Mouse (Mus musculus) heart, adult 2 months (tissue): ENCODE measurements around the gene Larp1b. TPM values are rescaled to one million over a fixed set of nuclear protein-coding genes. Genes with fewer than 3 reads are reported as not detected.

Experiments
- DNase-seq, 2 experiments: peaks; one replicate each; pipeline ENCODE4 v3.0.0; 2021
- H3K27ac ChIP-seq: fragments of 200-600 bp; 2 replicates; pipeline ENCODE4 v1.8.1; 2022
- H3K27me3 ChIP-seq: fragments of 200-500 bp; 2 replicates; pipeline ENCODE4 v1.6.1; 2012; ENCODE audit warnings: mild to moderate bottlenecking, low read length, inconsistent platforms, mixed read lengths; ENCODE audit not compliant: control insufficient read depth, insufficient read depth
- H3K36me3 ChIP-seq: fragments of 200-500 bp; 2 replicates; pipeline ENCODE4 v1.6.1; 2012; ENCODE audit warnings: low read length, inconsistent platforms; ENCODE audit not compliant: control insufficient read depth, insufficient read depth
- H3K4me1 ChIP-seq: fragments of 200-500 bp; 2 replicates; pipeline ENCODE4 v1.6.1; 2011; ENCODE audit warnings: low read length; ENCODE audit not compliant: control insufficient read depth, insufficient read depth
- H3K4me3 ChIP-seq: fragments of 200-600 bp; 2 replicates; pipeline ENCODE4 v1.8.1; 2022
- H3K79me2 ChIP-seq: fragments of 200-500 bp; replicated peaks from 2 replicates; pipeline ENCODE4 v1.6.1; 2012; ENCODE audit warnings: mild to moderate bottlenecking, inconsistent platforms, low read length, moderate library complexity, mixed read lengths; ENCODE audit not compliant: control insufficient read depth, insufficient read depth
- H3K9ac ChIP-seq: fragments of 200-500 bp; 2 replicates; pipeline ENCODE4 v1.6.1; 2012; ENCODE audit warnings: low read depth, mild to moderate bottlenecking, control low read depth, inconsistent platforms, low read length, mixed read lengths
- CTCF ChIP-seq: fragments of 200-600 bp; IDR thresholded peaks from 2 replicates; pipeline ENCODE4 v1.8.1; 2022; ENCODE audit warnings: antibody characterized with exemption, mild to moderate bottlenecking, moderate library complexity
- EP300 ChIP-seq: fragments of 200-500 bp; IDR thresholded peaks from 2 replicates; pipeline ENCODE4 v1.6.1; 2011; ENCODE audit warnings: low read depth, low read length, control low read depth; ENCODE audit not compliant: insufficient read depth
- POLR2A ChIP-seq: fragments of 200-500 bp; IDR thresholded peaks from 2 replicates; pipeline ENCODE4 v1.6.1; 2011; ENCODE audit warnings: mild to moderate bottlenecking, low read depth, low read length, control low read depth; ENCODE audit not compliant: insufficient read depth
- WGBS: fragments of 180-500 bp; shearing (Covaris S2); methylation state at CpG from one replicate; pipeline ENCODE4 v1.1.7; 2018; 5-methylcytosine and 5-hydroxymethylcytosine counted together
- intact Hi-C: fragments of 180-260 bp; cut with DNase I; formaldehyde crosslinking; loops from one replicate; pipeline ENCODE4 v1.15.1; 2025
- polyA plus RNA-seq: library from polyadenylated mRNA; depleted of rRNA; stranded (reverse); fragments of >200 nt; gene quantifications from 2 replicates; pipeline ENCODE4 v1.2.3, GENCODE M21; 2012
- total RNA-seq, 2 experiments: library from RNA; stranded (reverse); gene quantifications; 2 replicates each; pipeline ENCODE4 v1.2.3; 2021

Gene Larp1b
- total and polyA plus RNA-seq, 3 experiments, result 16.2 to 66.9 (median 62.6) TPM

DNA sequence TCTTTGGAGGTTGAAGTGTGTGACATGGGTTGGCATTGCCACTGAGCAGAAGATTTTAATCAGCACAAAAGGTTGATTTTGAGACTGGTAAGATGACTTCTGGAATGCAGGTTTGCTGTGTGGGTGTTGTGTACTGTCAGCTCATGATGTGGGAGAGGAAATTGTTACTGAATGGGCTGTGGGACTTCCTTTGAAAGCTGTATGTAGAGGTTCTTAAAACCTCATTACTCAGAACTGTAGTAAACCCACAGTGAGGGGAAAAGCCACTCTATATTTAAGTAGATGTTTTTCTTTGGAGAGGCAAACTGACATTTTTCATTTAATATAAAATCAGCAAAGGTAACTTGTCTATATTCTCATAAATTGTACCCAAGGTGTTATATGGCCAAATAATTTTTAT lies 31.1 kb downstream of the Larp1b start:
- TF ChIP-seq EP300 (no peak), POLR2A (no peak), CTCF (no peak)
- Histone ChIP-seq H3K4me3 (no peak overlapping the region), H3K27ac (no peak overlapping the region), H3K36me3 (no peaks in the 10 kb centered on the region), H3K9ac (no peak overlapping the region), H3K4me1 (no peaks in the 10 kb centered on the region), H3K79me2 (no peaks in the 10 kb centered on the region), H3K27me3 (no peaks in the 10 kb centered on the region)
- no peak for DNase-seq
- intact Hi-C loops, result no loop called here

DNA sequence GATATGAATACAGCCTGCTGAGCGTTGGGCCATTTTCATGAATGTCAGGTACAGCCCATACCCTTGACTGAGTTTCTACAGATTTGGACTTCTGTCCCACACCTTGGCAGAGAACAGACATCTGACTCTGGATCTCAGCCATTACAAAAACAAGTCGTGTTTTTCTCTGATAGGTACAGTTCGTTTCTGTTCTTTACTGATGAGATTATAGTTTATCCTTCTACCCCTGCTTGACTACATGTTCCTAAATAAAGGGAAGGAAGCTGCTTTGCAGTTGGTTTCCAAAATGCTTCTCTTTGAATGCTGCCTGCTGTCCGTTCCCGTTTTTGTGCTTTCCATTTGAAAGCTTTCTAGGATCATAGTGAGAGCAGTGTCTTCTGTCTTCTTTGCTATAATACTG lies 37.9 kb downstream of the Larp1b start:
- no peak for TF ChIP-seq EP300
- no peak for TF ChIP-seq CTCF
- no peak for TF ChIP-seq POLR2A
- 54% methylated on average over 5 of the region's 5 CpGs for WGBS
- H3K4me1 ChIP-seq, result no peaks in the 10 kb centered on the region
- no peak overlapping the region for H3K27ac ChIP-seq
- H3K4me3 ChIP-seq, result no peak overlapping the region
- H3K36me3 ChIP-seq, result no peaks in the 10 kb centered on the region
- H3K27me3 ChIP-seq, result no peaks in the 10 kb centered on the region
- H3K79me2 ChIP-seq, result no peaks in the 10 kb centered on the region
- H3K9ac ChIP-seq, result no peak overlapping the region
- no peak for DNase-seq
- intact Hi-C loops, result loop anchor here (5.0 kb wide), 1 partner anchor 190 kb away; no protein-coding TSS in a partner anchor

DNA sequence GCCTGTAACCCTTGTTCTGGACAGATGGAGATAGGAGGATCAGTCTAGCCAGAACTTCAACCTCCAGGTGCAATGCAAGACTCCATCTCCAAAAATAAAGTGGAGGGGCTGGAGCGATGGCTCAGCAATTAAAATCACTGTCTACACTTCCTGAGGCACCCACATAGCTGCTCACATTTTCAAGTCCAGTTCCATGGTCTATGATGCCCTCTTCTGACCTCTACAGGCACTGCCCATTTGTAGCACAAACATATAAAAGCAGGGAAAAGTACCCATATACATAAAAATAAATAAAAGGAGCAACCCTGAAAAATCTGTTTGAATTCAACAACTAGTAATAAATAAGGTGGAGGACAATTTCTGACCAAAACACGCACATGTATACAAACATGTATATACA lies 39.1 kb downstream of the Larp1b start:
- TF ChIP-seq CTCF (peak; percentile 63), POLR2A (no peak)
- Histone ChIP-seq H3K9ac (no peak overlapping the region), H3K79me2 (no peaks in the 10 kb centered on the region), H3K4me1 (no peaks in the 10 kb centered on the region), H3K4me3 (no peak overlapping the region), H3K27me3 (no peaks in the 10 kb centered on the region), H3K36me3 (no peaks in the 10 kb centered on the region), H3K27ac (no peak overlapping the region)
- intact Hi-C loops, result loop anchor here (5.0 kb wide), 1 partner anchor 191 kb away; no protein-coding TSS in a partner anchor
- 64% methylated on average over 2 of the region's 2 CpGs for WGBS
- DNase-seq, result no peak

DNA sequence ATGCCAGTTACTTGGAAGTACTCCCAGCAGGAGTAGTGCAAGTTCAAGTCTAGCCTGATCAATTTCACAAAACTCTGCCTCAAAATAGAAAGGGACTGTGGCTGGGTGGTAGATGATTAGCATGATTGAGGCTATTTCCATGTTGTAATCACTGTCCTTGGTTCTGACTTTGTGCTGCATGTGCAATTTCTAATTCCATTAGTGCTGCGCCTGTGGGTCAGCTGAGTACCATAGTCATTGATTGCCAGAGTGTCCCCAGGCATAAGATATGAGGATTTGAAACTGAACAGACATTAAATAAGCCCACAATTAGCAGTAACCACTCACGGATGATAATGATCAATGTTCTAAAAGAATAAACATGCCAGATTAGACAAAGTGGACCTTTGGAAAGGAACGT lies 41.9 kb downstream of the Larp1b start:
- DNase-seq, result no peak
- Histone ChIP-seq H3K36me3 (no peaks in the 10 kb centered on the region), H3K4me3 (no peak overlapping the region), H3K27ac (no peak overlapping the region), H3K4me1 (no peaks in the 10 kb centered on the region), H3K79me2 (no peaks in the 10 kb centered on the region), H3K27me3 (no peaks in the 10 kb centered on the region), H3K9ac (no peak overlapping the region)
- 69% methylated on average over 3 of the region's 3 CpGs for WGBS
- intact Hi-C loops, result no loop called here
- no peak for TF ChIP-seq EP300
- TF ChIP-seq POLR2A, result no peak
- TF ChIP-seq CTCF, result no peak

DNA sequence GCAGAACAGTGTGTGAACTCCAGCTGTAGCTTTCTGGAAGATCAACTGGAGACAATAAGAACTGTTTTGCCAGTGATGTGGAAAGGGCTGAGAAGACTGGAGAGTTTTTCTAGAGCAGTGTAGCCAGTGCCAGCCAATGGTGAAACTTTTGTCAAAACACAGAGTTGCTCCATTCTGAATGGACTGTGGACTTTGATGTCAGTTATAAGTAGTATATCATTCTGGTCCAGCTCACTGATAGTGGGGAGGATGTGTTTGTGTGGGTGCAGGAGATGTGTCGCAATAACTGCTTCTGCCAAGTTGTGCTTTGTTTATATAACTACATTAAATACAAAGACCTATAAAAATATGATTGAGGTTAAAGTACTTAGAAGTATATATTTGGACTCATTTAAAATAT lies 45.5 kb downstream of the Larp1b start:
- Histone ChIP-seq H3K36me3 (no peaks in the 10 kb centered on the region), H3K79me2 (no peaks in the 10 kb centered on the region), H3K4me1 (no peaks in the 10 kb centered on the region), H3K27me3 (no peaks in the 10 kb centered on the region), H3K27ac (no peak overlapping the region), H3K9ac (no peak overlapping the region), H3K4me3 (no peak overlapping the region)
- DNase-seq, result no peak
- TF ChIP-seq CTCF, result no peak
- no peak for TF ChIP-seq POLR2A
- TF ChIP-seq EP300, result no peak
- intact Hi-C loops, result no loop called here
- WGBS, result 72% methylated on average over 1 of the region's 1 CpGs

DNA sequence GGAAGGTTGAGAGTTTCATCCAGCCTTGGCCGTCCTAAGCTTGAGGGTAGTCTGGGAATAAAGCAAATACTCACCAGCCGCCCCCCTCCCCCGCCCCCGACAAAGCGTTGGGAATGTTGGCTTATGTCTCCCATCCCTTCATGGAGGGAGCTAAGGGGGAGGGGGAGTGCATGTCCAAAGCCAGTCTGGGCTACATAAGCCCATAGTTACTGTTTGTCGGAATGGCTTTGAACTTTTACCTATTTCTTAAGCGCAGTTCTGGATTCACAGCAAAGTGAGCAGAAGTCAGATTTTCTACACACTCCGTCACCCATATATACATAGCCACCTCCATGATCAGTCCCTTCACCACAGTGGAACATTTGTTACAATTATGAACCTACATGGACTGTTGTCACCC lies 59.7 kb downstream of the Larp1b start:
- 80% methylated on average over 8 of the region's 8 CpGs for WGBS

DNA sequence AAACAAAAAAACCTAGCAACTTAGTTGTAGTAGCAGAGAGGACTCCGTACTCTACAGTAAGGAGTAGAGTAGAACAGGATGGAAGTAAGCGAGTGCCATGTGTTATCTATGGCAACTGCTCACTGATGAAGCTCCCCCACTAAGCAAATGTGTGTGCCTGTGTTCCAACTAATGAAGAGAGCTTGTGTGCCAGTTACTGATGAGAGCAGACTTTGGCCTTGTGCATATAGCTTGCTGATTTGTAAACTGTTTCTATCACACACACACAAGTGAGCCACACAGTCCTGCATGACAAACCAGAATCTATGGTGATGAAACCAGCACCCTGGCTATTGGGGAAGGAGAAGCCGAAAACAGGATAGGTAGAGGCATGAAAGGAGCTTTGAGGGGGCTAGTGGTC lies 60.4 kb downstream of the Larp1b start:
- Histone ChIP-seq H3K9ac (no peak overlapping the region), H3K79me2 (no peaks in the 10 kb centered on the region), H3K36me3 (no peaks in the 10 kb centered on the region), H3K4me3 (no peak overlapping the region), H3K4me1 (no peaks in the 10 kb centered on the region), H3K27me3 (no peaks in the 10 kb centered on the region), H3K27ac (no peak overlapping the region)
- DNase-seq, result no peak
- intact Hi-C loops, result no loop called here
- TF ChIP-seq CTCF (no peak), EP300 (no peak), POLR2A (no peak)
- 91% methylated on average over 3 of the region's 3 CpGs for WGBS

More for the DNA sequence above, 59.7 kb downstream of the Larp1b start:
- Histone ChIP-seq H3K27ac (no peak overlapping the region), H3K4me1 (no peaks in the 10 kb centered on the region), H3K79me2 (no peaks in the 10 kb centered on the region), H3K4me3 (no peak overlapping the region), H3K9ac (no peak overlapping the region), H3K36me3 (no peaks in the 10 kb centered on the region), H3K27me3 (no peaks in the 10 kb centered on the region)
- intact Hi-C loops, result no loop called here
- DNase-seq, result no peak
- TF ChIP-seq EP300, result no peak
- TF ChIP-seq CTCF, result no peak
- TF ChIP-seq POLR2A, result no peak
